Mouse (Mus musculus): ENCODE data around the gene Lrrc1.
"Not testable (repeated sequence)": the region's sequence is repeated elsewhere in the genome, so short reads cannot be mapped to it uniquely, and the experiment has no call there.

Lrrc1 gene

GRCm38 (mm10) chr9:77544354-77545067, at the start of gene Lrrc1:
Gene Lrrc1, minus strand, starts transcription at chr9:77544870.
- DNase-seq (ENCODE audit: extremely low spot score, low read depth, low spot score), result peak; percentile 58

- DNase-seq (ENCODE audit: extremely low spot score, low read depth, low spot score), result no peak
These were observed 47.8 kb upstream of the Lrrc1 start for GRCm38 (mm10) chr9:77592423-77592822.

- no peak for DNase-seq (ENCODE audit: extremely low spot score, low read depth, low spot score)
These were observed 44.8 kb upstream of the Lrrc1 start for GRCm38 (mm10) chr9:77589496-77589895.

- no peak for DNase-seq (ENCODE audit: extremely low spot score, low read depth, low spot score)
These were observed 42.9 kb upstream of the Lrrc1 start for GRCm38 (mm10) chr9:77587616-77588015.

GRCm38 (mm10) chr9:77586806-77587591, 42.3 kb upstream of the Lrrc1 start:
- no peak for DNase-seq (ENCODE audit: extremely low spot score, low read depth, low spot score)

- no peak for DNase-seq (ENCODE audit: extremely low spot score, low read depth, low spot score)
These were observed 40.1 kb upstream of the Lrrc1 start for GRCm38 (mm10) chr9:77584746-77585145.

GRCm38 (mm10) chr9:77583302-77583701, 38.6 kb upstream of the Lrrc1 start:
- DNase-seq (ENCODE audit: extremely low spot score, low read depth, low spot score), result no peak

- no peak for DNase-seq (ENCODE audit: extremely low spot score, low read depth, low spot score)
These were observed 35.2 kb upstream of the Lrrc1 start for GRCm38 (mm10) chr9:77579827-77580226.

- no peak for DNase-seq (ENCODE audit: extremely low spot score, low read depth, low spot score)
These were observed 33.3 kb upstream of the Lrrc1 start for GRCm38 (mm10) chr9:77577931-77578330.

GRCm38 (mm10) chr9:77577409-77577808, 32.7 kb upstream of the Lrrc1 start:
- DNase-seq (ENCODE audit: extremely low spot score, low read depth, low spot score), result no peak

- DNase-seq (ENCODE audit: extremely low spot score, low read depth, low spot score), result no peak
These were observed 31.6 kb upstream of the Lrrc1 start for GRCm38 (mm10) chr9:77576320-77576719.

- DNase-seq (ENCODE audit: extremely low spot score, low read depth, low spot score), result not testable (repeated sequence)
These were observed 30.3 kb upstream of the Lrrc1 start for GRCm38 (mm10) chr9:77574996-77575395.

GRCm38 (mm10) chr9:77571851-77572250, 27.2 kb upstream of the Lrrc1 start:
- no peak for DNase-seq (ENCODE audit: extremely low spot score, low read depth, low spot score)

- no peak for DNase-seq (ENCODE audit: extremely low spot score, low read depth, low spot score)
These were observed 24.3 kb upstream of the Lrrc1 start for GRCm38 (mm10) chr9:77568789-77569506.

GRCm38 (mm10) chr9:77561827-77562226, 17.2 kb upstream of the Lrrc1 start:
- no peak for DNase-seq (ENCODE audit: extremely low spot score, low read depth, low spot score)

GRCm38 (mm10) chr9:77557963-77558362, 13.3 kb upstream of the Lrrc1 start:
- no peak for DNase-seq (ENCODE audit: extremely low spot score, low read depth, low spot score)

GRCm38 (mm10) chr9:77557181-77557580, 12.5 kb upstream of the Lrrc1 start:
- DNase-seq (ENCODE audit: extremely low spot score, low read depth, low spot score), result no peak

GRCm38 (mm10) chr9:77556435-77556834, 11.8 kb upstream of the Lrrc1 start:
- DNase-seq (ENCODE audit: extremely low spot score, low read depth, low spot score), result no peak

- DNase-seq (ENCODE audit: extremely low spot score, low read depth, low spot score), result no peak
These were observed 8.8 kb upstream of the Lrrc1 start for GRCm38 (mm10) chr9:77553465-77553864.

- no peak for DNase-seq (ENCODE audit: extremely low spot score, low read depth, low spot score)
These were observed 6.4 kb upstream of the Lrrc1 start for GRCm38 (mm10) chr9:77551036-77551512.

- no peak for DNase-seq (ENCODE audit: extremely low spot score, low read depth, low spot score)
These were observed 1.3 kb upstream of the Lrrc1 start for GRCm38 (mm10) chr9:77546010-77546409.

GRCm38 (mm10) chr9:77545068-77545421, 375 bp upstream of the Lrrc1 start:
- no peak for DNase-seq (ENCODE audit: extremely low spot score, low read depth, low spot score)

Measured in hindlimb bud, embryonic 11.5 days (tissue).